Mouse (Mus musculus) E14TG2a.4 (cell line): ENCODE measurements around the gene Fbxl21.

Source experiments
- CTCF ChIP-seq: conservative IDR thresholded peaks from 2 replicates; pipeline ENCODE4 v1.5.1; 2014; ENCODE audit warnings: low read length
- NANOG ChIP-seq: IDR thresholded peaks from 2 replicates; pipeline ENCODE4 v1.6.1; 2014; ENCODE audit warnings: borderline replicate concordance, low read length, mixed read lengths
- POU5F1 ChIP-seq: IDR thresholded peaks from 2 replicates; pipeline ENCODE4 v1.6.1; 2014; ENCODE audit warnings: low read length, borderline replicate concordance

DNA sequence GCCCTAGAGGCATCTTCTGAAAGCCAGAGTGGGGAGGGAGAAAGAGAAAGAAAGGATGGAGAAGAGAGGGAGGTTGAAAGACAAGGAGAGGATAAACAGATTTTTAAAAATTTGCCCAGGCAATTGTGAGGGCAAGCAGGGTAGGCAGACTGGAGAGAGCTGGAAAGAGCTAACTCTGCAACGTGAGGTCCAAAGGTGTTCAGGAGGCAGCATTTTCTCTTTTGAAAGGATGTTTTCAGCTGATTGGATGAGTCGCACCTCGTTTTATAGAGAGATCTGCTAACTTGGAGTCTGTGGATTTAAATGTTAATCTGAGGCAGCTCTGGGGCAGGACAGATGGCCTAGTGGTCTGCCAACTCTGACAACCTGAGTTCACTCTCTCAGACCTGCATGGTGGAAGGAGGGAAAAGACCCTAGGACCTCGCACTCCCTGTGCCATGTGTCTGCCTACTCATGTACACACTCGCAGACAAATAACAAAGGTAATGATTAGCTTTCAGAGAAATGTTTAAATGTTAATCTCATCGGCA, 37.6 kb downstream of the Fbxl21 start:
- TF ChIP-seq CTCF (no peak), NANOG (no peak), POU5F1 (no peak)
